Mouse (Mus musculus): ENCODE results near the gene Gm6034. TPM values are rescaled to one million over a fixed set of nuclear protein-coding genes. Genes with fewer than 3 reads are reported as not detected.
A peak's percentile ranks its signal among the peaks of the same experiment; 100 is the strongest.
"Not testable (repeated sequence)": the region's sequence is repeated elsewhere in the genome, so short reads cannot be mapped to it uniquely, and the experiment has no call there.

Gene Gm6034
- 0.10 and 0.13 TPM in 2 replicates for polyA plus RNA-seq (2015; fragmentation: Nextera tagmentation; extraction: Ambion mirVana)

DNA sequence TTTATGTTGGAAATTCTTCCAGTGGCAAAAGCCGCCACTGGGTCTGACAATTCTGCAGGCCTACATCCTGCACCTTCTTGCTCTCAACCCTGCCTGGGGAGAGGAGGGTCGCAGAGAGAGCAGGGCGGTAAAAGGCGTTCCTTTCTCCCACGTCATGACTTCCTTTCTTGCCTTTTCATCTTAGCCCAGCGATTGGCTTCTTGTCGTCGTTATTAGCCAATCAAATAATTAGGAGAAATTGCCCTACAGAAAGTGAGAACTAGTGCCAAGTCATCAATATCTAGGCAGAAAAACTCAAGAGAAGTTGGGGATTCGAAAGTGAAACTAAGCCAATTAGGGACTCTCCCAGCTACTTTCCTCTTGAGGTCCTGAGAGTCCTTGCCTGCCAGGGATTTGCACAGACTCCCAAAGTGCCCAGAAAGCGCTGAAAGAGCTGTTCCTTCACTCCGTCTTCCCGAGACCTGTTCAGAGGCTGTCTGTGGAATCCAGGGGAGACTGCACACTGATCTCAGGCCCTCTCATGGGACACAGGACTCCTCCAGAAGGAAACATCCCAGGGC lies at the start of gene Gm6034, which contains the start of gene H2-T22:
Gm6034 (plus strand) TSS at position 352 of the 560 bp plus-strand sequence.
H2-T22 (minus strand) TSS at position 138 of the 560 bp plus-strand sequence.
- DNase-seq (ENCODE audit: low spot score): peak; percentile 95

DNA sequence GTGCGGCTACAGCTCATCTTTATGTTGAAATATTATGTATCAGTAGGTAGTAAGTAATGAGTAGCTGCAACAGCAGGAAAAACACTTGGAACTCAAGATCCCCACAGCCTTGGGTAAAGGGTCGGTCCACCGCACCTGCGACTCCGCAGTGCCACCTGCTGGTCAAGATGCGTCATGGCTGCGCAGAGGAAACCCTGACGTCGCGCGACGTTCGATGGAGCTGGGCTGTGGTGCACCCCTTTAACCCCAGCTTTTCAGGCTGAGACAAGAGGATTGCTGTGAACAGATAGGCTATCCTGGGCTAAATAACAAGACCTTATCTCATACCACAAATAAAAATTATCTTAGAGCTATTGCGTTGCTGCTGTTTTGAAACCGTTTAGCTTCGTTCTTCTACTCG lies 49.1 kb upstream of the Gm6034 start:
- peak; percentile 92 for DNase-seq (ENCODE audit: low spot score)

DNA sequence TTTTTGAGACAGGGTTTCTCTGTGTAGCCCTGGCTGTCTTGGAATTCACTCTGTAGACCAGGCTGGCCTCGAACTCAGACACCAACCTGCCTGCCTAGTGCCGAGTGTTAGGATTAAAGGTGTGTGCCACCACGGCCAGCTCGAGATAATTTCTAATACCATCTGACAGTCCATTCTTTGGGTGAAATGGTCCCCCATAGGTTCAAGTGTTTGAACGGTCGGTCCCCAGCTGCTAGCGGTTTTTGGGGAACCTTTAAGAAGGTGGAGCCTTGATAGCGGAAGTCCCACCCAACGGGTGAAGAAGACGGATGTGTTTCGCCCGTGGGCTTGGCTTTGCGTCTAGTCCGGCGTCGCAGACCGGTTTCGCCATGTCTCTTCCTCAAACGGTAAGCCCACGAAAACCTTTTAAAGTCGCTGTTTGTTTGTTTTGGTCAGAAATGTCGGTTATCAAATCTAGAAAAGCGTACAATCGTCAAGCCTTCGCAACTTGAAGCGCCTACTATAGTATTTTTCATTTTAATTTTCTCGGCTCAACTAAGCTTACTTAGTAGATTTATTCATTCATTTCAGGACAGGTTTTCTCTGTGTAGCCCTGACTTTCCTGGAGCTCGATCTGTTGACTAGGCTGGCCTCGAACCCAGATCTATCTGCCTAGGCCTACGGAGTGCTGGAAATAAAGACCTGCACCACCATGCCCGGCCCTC lies 48.4 kb upstream of the Gm6034 start:
- peak; percentile 79 for DNase-seq (ENCODE audit: low spot score)

DNA sequence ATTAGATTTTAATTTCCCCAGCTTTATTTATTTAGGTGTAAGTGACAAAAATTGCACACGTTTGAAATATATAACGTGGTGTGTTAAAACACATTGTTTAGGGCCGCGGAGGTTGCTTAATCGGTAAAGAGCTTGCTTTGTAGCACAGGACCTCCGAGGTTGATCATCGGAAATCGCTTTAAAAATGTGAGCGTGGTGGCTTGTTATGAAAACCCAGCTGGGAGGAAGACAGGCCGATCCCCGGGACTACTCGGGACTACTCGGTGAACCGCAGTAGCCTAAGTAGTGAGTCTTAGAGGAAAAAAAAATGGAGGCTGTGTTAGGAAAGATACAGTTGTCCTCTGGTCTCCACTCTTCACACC lies 47.9 kb upstream of the Gm6034 start:
- DNase-seq (ENCODE audit: low spot score): peak; percentile 14

DNA sequence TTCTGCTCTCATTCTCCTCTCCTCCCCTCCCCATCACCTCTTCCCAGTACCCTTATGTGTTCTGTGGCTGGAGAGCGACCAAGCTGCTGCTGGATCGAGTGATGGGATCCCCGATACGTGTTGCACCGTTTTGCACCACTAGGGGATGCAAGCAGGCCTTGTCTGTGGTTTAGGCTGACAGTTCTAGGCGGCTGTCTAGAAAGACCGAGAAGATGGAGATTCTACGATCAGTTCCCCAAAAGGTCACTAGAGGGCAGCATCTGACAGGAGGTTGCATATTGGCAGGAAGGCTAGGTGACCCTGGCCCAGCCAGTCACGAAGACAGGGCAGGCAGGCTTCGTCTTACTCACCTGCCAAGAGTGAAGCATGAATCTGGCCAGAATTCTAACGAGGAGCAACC lies 45.8 kb upstream of the Gm6034 start:
- peak; percentile 98 for DNase-seq (ENCODE audit: low spot score)

DNA sequence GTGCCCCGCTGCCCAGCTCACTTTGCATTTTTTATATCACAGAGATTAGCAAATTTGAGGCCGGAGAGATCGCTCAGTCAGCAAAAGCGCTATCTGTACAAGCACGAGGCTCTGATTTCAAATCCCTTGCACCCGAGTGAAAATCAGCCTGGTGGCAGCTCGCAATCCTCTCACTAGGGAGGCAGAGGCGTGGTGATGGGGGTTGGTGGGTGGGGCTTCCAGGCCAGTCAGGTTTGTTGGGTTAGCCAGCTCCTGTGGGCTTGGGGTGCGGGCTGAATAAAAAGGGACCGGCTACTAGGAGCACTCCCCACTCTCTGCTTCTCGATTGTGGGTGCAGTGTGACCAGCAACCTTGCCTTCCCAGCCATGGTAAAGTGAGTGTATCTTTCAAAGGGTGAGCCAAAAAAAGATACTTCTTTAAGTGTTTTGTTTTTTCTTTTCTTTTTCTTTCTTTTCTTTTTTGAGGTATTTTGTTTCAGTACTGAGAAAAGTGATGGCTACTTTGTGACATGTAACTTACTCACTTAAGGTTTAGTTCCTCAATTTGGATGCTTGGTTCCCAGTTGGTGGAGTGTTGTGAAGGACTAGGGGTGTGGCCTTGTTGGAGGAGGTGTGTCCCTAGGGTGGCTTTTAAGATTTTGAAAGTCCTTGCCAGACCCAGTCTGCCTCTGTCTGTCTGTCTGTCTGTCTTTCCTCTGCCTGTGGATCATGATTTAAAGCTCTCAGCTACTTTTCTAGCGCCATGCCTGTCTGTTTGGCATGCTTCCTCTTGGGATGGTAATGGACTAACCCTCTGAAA lies 44.8 kb upstream of the Gm6034 start:
- peak; percentile 41 for DNase-seq (ENCODE audit: low spot score)

DNA sequence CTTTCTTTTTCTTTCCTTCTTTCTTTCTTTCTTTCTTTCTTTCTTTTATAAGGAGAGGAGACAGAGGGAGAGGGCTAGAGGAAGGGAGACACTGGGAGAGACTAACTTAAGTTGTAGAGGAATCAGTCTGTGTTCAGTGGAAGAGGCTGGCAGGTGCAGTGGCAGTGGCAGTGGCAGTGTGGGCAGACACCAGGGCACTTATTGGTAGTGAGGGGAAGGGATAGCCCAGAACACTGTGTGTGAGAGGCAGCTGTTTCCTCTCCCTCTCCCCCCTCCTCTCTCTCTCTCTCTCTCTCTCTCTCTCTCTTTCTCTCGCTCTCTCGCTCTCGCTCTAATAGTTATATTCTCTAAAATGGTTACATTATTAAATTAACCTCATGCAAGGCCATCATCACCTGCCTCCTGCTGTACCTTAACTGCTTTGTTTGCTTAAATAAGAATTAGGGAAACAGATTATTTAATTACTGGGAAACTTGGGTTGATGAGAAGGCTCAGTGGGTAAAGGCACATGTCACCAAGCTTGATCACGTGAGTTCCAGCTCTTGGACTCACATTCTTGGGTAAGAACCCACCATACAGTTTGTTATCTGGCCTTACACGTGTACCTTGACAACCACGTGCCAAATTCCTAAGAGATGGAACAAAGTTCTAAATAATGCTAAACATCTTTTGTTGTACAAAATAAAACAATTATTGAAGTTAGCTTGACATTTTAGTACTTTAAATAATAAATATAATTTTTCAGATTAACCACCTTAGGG lies 44.0 kb upstream of the Gm6034 start:
- peak; percentile 53 for DNase-seq (ENCODE audit: low spot score)

DNA sequence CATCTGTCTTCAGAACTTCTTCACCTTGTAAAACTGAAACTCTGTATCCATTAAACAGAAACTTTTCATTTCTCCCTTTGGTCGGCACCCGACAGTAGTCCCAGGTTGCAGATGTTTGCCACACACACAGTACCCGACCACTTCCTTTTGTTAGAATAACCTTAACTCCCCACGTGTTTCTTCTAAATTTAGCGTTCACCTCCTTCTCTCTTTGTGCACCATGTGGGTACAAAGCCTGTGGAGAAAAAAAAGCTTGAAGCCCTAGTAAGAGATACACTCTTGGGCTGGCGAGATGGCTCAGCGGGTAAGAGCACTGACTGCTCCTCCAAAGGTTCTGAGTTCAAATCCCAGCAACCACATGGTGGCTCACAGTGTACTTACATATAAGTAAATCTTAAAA lies 43.4 kb upstream of the Gm6034 start:
- peak; percentile 96 for DNase-seq (ENCODE audit: low spot score)

DNA sequence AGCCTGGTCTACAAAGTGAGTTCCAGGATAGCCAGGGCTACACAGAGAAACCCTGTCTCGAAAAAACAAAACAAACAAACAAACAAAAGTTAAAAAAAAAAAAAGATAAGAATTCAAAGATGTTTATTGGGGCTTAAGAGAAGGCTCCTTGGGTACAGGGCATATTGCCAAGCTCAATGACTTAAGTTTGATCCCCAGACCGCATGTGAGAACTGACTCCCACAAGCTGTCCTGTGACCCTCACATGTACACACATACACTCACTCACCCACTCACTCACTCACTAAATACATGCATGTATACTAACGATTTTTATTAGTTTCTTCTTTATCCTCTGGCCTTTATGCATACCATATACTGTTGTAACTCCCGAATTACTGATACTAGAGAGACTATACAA lies 42.4 kb upstream of the Gm6034 start:
- no peak for DNase-seq (ENCODE audit: low spot score)

DNA sequence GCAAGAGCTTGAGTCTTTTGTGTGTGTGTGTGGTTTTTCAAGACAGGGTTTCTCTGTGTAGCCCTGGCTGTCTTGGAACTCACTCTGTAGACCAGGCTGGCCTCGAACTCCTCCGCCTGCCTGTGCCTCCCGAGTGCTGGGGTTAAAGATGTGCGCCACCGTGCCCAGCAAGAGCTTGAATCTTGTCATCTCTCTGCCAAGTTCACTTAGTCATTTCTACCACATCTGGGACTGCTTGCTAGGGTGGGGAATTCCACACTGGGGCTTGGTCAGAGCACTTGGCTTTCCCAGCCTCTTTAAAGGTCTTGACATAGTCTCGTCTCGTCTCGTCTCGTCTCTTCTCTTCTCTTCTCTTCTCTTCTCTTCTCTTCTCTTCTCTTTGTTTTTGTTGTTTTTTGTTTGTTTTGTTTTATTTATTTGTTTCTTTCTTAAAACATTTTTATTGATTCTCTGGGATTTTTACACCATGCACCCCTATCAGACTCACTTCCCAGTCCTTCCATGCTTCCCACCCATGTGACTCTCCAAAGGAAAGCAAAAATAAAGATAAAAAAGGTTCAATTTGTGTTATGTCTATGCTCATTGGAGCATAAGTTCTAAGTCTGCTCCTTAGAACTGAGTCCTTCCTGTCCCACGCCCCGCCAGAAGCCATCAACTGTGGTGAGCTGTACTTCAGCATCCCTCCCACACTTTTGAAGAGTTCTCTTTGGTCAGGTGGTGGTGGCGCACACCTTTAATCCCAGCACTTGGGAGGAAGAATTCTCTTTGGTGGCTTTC lies 41.5 kb upstream of the Gm6034 start:
- DNase-seq (ENCODE audit: low spot score): peak; percentile 46

DNA sequence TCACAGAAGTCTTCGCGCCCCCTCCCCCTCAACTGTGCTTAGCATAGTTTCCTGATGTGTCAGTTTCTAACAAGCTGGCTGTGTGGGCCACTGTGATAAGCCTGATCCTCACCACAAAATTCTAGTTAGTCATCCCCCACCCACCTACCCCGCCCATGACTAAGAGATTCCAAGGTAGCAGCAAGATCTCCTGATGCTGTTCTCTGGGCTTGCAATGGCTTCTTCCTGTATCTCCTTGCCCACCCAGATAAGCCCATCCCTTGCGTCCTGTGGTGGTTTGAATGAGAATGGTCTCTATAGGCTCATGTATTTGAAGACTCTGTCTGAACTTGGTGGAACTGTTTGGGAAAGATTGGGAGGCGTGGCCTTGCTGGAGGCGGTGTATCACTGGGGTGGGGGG lies 40.8 kb upstream of the Gm6034 start:
- peak; percentile 28 for DNase-seq (ENCODE audit: low spot score)

DNA sequence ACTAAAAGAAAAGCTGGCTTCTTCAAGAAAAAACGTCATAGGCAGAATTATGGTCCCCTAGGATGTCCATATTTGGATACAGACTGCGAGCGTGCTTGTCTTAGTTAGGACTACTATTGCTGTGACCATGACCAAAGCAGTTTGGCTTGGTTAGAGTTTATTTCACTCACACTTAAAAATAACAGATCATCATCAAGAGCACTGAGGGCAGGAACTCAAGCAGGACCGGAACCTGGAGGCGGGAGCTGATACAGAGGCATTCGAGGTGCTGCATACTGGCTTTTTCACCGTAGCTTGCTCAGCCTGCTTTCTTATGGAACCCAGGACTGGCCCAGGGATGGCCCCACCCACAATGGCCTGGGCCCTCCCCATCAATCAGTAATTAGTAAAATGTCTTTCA lies 39.4 kb upstream of the Gm6034 start:
- no peak for DNase-seq (ENCODE audit: low spot score)

DNA sequence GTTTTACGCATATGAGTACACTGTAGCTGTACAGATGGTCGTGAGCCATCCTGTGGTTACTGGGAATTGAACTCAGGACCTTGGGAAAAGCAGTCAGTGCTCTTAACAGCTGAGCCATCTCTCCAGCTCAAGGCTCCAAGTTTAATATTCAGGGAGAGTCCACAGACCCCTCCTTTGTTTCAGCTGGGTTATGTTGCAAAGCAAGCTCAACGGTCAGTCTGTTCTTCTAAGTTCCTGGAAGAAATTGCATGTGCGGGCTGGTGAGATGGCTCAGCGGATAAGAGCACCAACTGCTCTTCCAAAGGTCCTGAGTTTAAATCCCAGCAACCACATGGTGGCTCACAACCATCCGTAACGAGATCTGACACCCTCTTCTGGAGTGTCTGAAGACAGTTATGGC lies 38.4 kb upstream of the Gm6034 start:
- not testable (repeated sequence) for DNase-seq (ENCODE audit: low spot score)

DNA sequence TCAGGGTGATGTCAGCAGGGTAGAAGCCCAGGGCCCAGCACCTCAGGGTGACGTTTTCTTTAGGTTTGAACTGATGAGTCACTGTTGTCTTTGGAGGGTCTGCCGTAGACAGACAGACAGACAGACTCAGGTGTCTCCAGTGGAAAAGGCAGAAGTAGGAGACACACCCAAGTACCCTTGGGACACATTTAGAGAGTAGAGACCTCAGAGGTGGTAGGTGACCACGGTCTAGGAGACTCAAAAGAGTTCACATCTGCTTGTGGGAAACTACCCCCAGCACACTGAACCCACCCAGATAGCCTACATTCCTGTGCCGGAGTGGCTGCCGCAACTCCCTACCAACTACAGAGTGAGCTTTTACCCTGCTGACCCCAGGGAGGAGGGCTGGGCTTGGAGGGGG lies 27.8 kb upstream of the Gm6034 start:
- no peak for DNase-seq (ENCODE audit: low spot score)

DNA sequence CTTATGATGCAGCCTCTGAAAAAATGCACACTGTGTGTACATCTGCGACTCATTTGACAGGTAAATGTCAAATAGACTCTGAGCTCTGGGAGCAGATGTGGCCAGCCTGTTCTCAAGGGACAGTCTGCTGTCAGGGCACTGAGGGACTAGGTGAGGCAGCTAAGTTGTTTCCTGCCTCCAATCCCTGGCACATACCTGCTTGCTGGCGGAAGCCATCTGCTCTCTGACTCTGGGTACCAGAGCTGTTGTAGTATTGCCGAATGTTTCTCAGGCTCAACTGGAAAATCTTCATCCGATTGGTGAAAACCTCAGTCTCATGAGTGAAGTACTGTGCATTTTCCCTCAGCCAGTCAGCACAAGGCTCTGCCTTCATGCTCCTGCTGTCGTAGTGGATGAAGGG lies 25.7 kb upstream of the Gm6034 start:
- no peak for DNase-seq (ENCODE audit: low spot score)

DNA sequence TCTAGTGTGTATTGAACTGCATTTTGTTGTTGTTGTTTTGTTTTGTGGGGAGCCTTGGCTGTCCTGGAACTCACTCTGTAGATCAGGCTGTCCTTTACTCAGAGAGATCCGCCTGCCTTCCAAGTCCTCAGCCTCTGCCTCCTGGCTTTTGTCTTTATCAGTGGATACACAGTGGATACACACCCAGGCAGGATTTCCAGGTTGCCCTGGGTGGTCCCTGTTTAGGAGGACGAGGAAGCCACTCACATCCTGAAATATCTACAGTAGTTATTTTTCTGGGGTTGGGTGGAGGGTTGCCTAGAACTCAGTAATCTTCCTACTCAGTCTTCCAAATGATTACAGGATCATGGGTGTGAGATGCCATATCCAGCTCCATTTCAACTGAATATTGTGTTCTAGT lies 23.8 kb upstream of the Gm6034 start:
- DNase-seq (ENCODE audit: low spot score): no peak

DNA sequence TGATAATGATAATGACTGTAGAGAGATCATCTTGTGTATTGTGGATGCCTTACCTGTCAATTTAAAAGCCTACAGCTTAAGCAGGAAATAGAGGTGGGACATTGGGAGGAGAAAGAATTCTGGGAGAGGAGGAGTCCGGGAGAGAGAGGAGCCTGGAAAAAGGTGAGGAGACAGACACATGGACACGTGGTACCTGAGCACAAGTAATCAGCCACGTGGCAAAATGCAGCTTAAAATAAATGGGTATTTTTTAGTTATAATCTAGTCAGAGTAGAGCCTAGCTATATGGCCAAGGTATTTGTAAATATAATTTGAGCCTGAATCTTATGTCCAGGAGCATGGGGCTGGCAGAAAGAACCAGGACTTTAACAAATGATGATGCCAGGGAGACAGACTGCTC lies 23.2 kb upstream of the Gm6034 start:
- DNase-seq (ENCODE audit: low spot score): no peak

DNA sequence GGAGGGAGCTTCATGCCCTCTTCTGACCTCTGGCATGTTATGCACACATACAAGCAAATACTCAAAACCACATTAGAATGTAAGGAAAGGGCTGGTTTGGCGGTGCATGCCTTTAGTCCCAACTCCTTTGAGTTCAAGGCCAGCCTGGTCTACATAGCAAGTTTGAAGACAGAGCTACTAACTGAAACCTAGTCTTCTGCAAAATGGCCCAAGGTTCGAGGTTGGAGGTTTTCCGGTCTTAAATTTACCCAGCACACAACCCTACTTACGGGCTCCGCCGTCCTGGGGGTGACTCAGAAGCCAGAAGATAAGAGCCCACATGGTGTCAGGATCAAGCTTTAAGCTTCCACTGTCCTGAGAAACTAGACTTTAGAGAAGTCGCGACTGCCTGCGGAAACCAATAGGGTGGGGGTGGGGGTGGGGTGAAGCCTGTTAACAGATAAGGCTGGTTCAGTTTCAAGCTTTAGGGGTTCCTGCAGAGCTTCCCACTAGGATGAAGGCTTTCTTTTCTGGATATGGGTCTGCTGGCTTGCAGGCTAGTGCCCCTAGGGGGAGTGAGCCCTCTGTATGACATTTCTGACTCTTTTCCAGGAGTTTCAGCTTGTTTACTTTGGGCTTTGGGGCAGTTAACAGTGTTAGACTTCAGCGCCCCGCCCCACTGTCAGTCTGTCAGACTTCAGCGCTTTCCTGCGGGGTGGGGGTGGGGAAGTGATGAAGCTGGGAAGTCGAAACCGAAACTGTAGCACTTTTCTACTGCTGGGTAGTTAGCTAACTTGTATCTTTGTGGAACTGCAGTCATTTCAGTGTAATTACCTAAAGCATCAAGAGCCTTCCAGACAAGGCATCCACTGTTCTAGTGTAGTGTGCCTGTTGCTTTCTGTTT lies 22.3 kb upstream of the Gm6034 start, which contains the start of gene H2-T24:
H2-T24 (minus strand) TSS at position 370 of the 883 bp plus-strand sequence.
- peak; percentile 91 for DNase-seq (ENCODE audit: low spot score)

DNA sequence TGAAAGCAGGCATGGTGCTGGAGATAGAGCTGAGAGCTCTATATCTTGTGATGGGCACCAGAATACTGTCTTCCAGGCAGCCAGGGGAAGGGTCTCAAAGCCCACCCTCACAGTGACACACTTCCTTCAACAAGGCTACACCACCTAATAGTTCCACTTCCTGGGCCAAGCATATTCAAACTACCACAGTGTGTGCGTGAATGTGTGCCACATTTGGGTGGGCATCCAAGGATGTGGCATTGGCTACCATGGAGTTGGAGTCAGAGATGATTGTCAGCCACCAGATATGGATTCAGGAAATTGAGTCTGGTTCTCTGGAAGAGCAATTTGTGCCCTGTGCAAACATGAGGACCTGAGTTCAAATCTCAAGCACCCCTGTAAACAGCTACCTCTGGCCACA lies 21.5 kb upstream of the Gm6034 start:
- no peak for DNase-seq (ENCODE audit: low spot score)

DNA sequence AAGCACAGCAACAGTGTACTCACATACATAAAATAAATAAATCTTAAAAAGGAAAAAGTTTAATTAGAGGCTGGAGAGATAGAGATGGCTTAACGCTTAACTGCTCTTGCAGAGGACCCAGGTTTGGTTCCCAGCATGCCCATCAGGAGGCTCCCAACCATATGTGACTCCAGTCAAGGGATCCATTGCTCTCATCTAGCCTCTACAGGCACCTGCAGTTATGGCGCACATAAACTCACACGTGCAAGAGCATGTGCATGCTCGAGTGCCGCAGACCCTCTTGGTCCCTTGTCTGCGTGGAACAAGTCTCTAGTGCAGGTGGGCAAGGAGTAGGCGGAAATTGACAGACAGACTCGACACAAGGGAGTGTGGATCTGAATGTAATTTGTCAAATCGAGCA lies 20.7 kb upstream of the Gm6034 start:
- no peak for DNase-seq (ENCODE audit: low spot score)
